Mouse (Mus musculus) heart, embryonic 15.5 days (tissue): ENCODE data around the gene Rnf40. TPM values are rescaled to one million over a fixed set of nuclear protein-coding genes. Genes with fewer than 3 reads are reported as not detected.

Experiments
- ATAC-seq: fragments of 200-750 bp; cut with Nextera tagmentation; replicated peaks from 2 replicates; pipeline ENCODE4 v1.8.0; 2017; ENCODE audit warnings: low read depth, moderate TSS enrichment; ENCODE audit not compliant: insufficient number of reproducible peaks, insufficient read depth, low FRiP score
- H3K27ac ChIP-seq: fragments of 300-500 bp; sonication (generic); 2 replicates; pipeline ENCODE4 v1.5.1; 2015; ENCODE audit warnings: mild to moderate bottlenecking, inconsistent platforms
- H3K27me3 ChIP-seq: fragments of 300-500 bp; sonication (generic); 2 replicates; pipeline ENCODE4 v1.6.1; 2015; ENCODE audit warnings: inconsistent platforms
- H3K36me3 ChIP-seq: fragments of 300-500 bp; sonication (generic); 2 replicates; pipeline ENCODE4 v1.6.1; 2015; ENCODE audit warnings: mild to moderate bottlenecking, inconsistent platforms
- H3K4me1 ChIP-seq: fragments of 300-500 bp; sonication (generic); replicated peaks from 2 replicates; pipeline ENCODE4 v1.6.1; 2015; ENCODE audit warnings: inconsistent platforms
- H3K4me2 ChIP-seq: fragments of 300-500 bp; sonication (generic); 2 replicates; pipeline ENCODE4 v1.6.1; 2015; ENCODE audit warnings: inconsistent platforms, mild to moderate bottlenecking, moderate library complexity
- H3K4me3 ChIP-seq: fragments of 300-500 bp; sonication (generic); 2 replicates; pipeline ENCODE4 v1.5.1; 2015; ENCODE audit warnings: mild to moderate bottlenecking, inconsistent platforms
- H3K9ac ChIP-seq: fragments of 300-500 bp; sonication (generic); 2 replicates; pipeline ENCODE4 v1.6.1; 2015; ENCODE audit warnings: mild to moderate bottlenecking, inconsistent platforms
- H3K9me3 ChIP-seq: fragments of 300-500 bp; sonication (generic); replicated peaks from 2 replicates; pipeline ENCODE4 v1.6.1; 2016; ENCODE audit warnings: inconsistent platforms
- WGBS: fragments of 180-500 bp; shearing (Covaris S2); methylation state at CpG from one replicate; pipeline ENCODE4 v1.1.7; 2015; ENCODE audit warnings: mixed read lengths; 5-methylcytosine and 5-hydroxymethylcytosine counted together
- polyA plus RNA-seq: library from polyadenylated mRNA; unstranded; fragments of >200 nt; fragmentation: Nextera tagmentation; extraction: Ambion mirVana; gene quantifications from 2 replicates; pipeline ENCODE4 v1.2.1, GENCODE M21; 2015

The Rnf40 gene
- polyA plus RNA-seq, 1 experiment from 2014 or later: 27.9 TPM

DNA sequence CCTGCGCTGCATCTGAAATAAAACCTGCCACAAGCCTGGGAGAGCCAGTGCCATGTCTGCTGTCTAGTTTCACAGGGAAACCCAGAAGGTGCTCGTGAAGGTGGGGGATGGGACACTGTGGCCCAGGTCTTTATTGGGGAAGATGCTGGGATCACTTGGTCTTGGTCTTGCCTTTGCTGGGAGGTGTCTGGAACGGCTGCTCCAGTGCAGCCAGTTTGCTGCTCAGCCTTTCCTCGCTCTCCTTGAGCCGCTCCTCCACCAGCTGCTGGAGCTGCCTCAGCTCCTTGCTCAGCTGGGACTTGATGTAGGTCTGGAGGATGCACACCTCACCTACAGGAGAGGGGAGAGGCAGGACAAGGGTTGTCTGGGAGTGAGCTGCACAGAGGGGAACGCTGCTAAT is 5.3 kb upstream of the Rnf40 start:
- ATAC-seq: no peak
- peaks cover 60% of the 10 kb centered on the region for H3K36me3 ChIP-seq
- H3K4me1 ChIP-seq: peaks cover 10% of the 10 kb centered on the region

DNA sequence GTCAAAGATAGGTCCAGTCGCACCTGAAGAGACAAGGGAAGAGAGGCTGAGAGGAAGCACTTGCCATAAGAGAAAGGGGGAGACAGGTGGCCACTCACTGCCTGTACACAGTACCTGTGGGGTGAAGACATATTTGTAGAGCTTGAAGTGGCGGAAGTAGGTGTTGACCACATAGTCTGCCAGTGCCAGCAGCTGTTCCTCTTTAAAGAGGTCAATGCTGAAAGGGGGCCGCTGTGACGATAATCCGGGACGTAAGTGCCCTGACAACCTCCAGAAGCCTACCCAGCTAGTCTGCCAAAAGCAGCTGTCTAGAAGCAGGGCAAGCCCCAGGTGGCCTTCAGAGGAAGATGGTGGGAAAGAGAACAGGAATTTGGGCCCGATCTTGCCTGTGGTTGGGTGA is 3.5 kb upstream of the Rnf40 start:
- 81% methylated on average over 7 of the region's 7 CpGs for WGBS
- no peak for ATAC-seq

More for the DNA sequence above, 5.3 kb upstream of the Rnf40 start:
- Histone ChIP-seq H3K9me3 (no peaks in the 10 kb centered on the region), H3K4me2 (no peak overlapping the region), H3K27me3 (no peaks in the 10 kb centered on the region), H3K4me3 (no peak overlapping the region), H3K27ac (no peak overlapping the region), H3K9ac (no peak overlapping the region)
- 89% methylated on average over 6 of the region's 6 CpGs for WGBS

DNA sequence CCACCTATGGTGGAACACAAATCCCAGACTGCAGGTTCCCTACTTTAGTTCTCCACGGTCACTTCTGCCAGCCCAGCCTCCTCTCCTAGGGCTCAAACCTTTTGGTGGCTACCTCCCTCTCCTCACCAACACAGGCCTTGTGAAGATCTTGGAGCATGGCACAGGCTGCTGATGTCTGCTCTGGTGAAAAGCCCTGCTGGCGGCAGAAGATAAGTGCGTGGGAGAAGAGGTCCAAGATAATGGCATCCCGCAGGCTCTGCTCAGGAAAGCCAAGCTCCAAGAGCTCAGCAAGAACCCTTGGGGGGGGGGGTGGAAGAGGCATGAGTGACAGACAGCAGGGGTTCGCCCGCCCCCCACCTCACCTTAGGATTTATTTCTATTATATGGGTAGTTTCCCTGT is 2.4 kb upstream of the Rnf40 start:
- no peak overlapping the region for H3K4me2 ChIP-seq
- WGBS: 80% methylated on average over 6 of the region's 6 CpGs
- H3K36me3 ChIP-seq: peaks cover 51% of the 10 kb centered on the region
- ATAC-seq: no peak
- H3K27me3 ChIP-seq: no peaks in the 10 kb centered on the region
- no peaks in the 10 kb centered on the region for H3K9me3 ChIP-seq
- no peak overlapping the region for H3K9ac ChIP-seq
- H3K4me3 ChIP-seq: no peak overlapping the region
- H3K27ac ChIP-seq: no peak overlapping the region
- peaks cover 22% of the 10 kb centered on the region for H3K4me1 ChIP-seq

More for the DNA sequence above, 3.5 kb upstream of the Rnf40 start:
- Histone ChIP-seq H3K4me2 (no peak overlapping the region), H3K4me3 (no peak overlapping the region), H3K27ac (no peak overlapping the region), H3K36me3 (peaks cover 51% of the 10 kb centered on the region), H3K27me3 (no peaks in the 10 kb centered on the region), H3K9ac (no peak overlapping the region), H3K9me3 (no peaks in the 10 kb centered on the region), H3K4me1 (peaks cover 18% of the 10 kb centered on the region)

DNA sequence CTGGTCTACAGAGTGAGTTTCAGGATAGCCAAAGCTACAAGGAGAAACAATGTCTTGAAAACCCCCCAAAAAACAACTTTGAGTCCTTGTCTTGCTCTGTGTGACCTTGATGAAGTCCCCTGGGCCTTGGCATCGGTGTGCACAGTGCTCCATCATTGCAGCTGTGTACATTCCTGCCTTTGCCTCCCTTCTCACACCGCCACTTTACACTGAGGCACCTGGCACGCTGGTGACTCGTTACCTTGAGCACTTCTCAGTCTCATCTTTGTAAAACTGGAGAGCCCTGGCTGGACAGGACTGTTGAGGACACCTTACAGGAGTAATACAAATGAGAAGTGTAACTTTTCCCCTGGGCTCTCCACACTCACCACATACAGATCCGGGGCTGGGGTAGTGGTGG is 1.4 kb upstream of the Rnf40 start:
- no peak for ATAC-seq
- no peaks in the 10 kb centered on the region for H3K9me3 ChIP-seq
- H3K27me3 ChIP-seq: no peaks in the 10 kb centered on the region
- peaks cover 27% of the 10 kb centered on the region for H3K4me1 ChIP-seq
- H3K4me3 ChIP-seq: peak overlapping the region; percentile 81
- H3K9ac ChIP-seq: peak overlapping the region; percentile 68
- H3K4me2 ChIP-seq: peak overlapping the region; percentile 96
- peaks cover 51% of the 10 kb centered on the region for H3K36me3 ChIP-seq
- H3K27ac ChIP-seq: peak overlapping the region; percentile 86; the same call in 1 of the 2 replicates
- 65% methylated on average over 5 of the region's 5 CpGs for WGBS

DNA sequence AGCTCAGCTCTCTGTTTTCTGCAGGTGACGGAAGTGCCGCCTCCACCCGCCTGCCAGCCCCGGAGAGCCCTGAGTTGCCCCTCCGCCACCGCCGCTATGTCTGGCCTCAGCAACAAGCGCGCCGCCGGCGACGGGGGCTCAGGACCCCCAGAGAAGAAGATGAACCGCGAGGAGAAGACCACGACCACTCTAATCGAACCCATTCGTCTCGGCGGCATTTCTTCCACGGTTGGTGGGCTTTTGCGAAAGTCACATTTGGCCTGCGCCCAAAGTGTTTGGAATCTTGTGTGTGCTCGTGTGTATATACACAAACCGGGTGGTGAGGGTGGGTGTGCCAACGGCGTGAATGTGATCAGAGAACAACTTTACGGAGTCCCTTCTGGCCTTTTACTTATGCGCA is 334 bp downstream of the Rnf40 start:
- Histone ChIP-seq H3K4me2 (peak overlapping the region; percentile 96), H3K9ac (peak overlapping the region; percentile 86), H3K4me3 (peak overlapping the region; percentile 81), H3K27ac (peak overlapping the region; percentile 68), H3K36me3 (peaks cover 51% of the 10 kb centered on the region), H3K9me3 (no peaks in the 10 kb centered on the region), H3K4me1 (peaks cover 27% of the 10 kb centered on the region), H3K27me3 (no peaks in the 10 kb centered on the region)
- WGBS: 5% methylated on average over 29 of the region's 29 CpGs
- no peak; the same call in 1 of the 2 replicates for ATAC-seq

DNA sequence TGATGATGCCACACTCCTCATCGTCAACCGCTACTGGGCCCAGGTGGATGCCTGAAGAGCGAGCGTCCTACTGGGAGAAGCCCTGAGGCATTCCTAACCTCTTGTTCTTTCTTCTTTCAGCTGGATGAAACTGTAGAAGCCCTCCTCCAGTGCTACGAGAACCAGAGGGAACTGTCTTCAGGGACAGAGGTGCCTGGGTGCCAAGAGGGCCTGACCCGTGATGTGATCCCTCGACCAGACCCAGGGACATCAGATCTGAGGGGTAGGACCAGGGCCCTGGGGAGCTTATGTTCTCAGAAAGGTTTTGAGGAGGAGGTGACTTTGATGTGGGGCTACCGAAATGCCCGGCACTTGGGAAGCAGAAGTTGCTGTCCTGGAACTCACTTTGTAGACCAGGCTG is 1.1 kb downstream of the Rnf40 start:
- Histone ChIP-seq H3K27ac (no peak overlapping the region), H3K36me3 (peaks cover 51% of the 10 kb centered on the region), H3K9ac (0 out of 2 replicates have a peak overlapping the region, but pooled peaks have one; percentile 1), H3K27me3 (no peaks in the 10 kb centered on the region), H3K4me2 (peak overlapping the region; percentile 96), H3K9me3 (no peaks in the 10 kb centered on the region), H3K4me1 (peaks cover 27% of the 10 kb centered on the region), H3K4me3 (peak overlapping the region; percentile 81)
- 89% methylated on average over 9 of the region's 9 CpGs for WGBS
- ATAC-seq: no peak

DNA sequence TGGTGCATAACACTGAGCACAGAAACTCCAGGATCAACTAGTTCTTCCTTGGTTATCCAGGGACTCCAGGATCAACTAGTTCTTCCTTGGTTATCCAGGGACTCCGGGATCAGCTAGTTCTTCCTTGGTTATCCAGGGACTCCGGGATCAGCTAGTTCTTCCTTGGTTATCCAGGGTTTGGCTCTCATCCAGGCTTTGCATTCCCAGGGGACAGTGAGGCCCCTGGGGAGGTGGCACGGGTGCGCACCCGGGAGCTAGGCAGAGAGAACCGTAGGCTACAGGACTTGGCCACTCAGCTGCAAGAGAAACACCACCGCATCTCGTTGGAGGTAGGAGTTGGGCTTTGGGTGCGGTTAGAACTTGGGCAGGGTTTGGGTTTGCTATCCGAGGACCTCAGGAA is 2.5 kb downstream of the Rnf40 start:
- ATAC-seq: no peak
- 69% methylated on average over 10 of the region's 10 CpGs for WGBS
- Histone ChIP-seq H3K4me3 (no peak overlapping the region), H3K4me1 (peaks cover 27% of the 10 kb centered on the region), H3K9me3 (no peaks in the 10 kb centered on the region), H3K4me2 (no peak overlapping the region), H3K36me3 (peaks cover 65% of the 10 kb centered on the region), H3K9ac (no peak overlapping the region), H3K27ac (no peak overlapping the region), H3K27me3 (no peaks in the 10 kb centered on the region)

DNA sequence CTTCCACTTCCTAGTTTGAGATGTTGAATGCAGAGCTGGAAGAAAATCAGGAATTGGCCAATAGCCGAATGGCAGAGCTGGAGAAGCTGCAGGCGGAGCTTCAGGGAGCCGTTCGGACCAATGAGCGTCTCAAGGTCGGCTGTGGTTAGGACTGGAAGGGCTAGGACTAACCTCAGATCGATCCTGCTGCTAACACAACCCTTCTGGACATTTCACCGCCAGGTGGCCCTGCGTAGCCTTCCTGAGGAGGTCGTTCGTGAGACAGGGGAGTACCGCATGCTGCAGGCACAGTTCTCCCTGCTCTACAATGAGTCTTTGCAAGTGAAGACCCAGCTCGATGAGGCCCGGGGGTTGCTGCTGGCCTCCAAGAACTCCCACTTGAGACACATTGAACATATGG is 4.0 kb downstream of the Rnf40 start:
- H3K4me1 ChIP-seq: peaks cover 20% of the 10 kb centered on the region
- no peak overlapping the region for H3K4me3 ChIP-seq
- ATAC-seq: no peak
- H3K27me3 ChIP-seq: no peaks in the 10 kb centered on the region
- H3K27ac ChIP-seq: no peak overlapping the region
- H3K9ac ChIP-seq: no peak overlapping the region
- H3K9me3 ChIP-seq: no peaks in the 10 kb centered on the region
- H3K36me3 ChIP-seq: peaks cover 80% of the 10 kb centered on the region
- WGBS: 88% methylated on average over 14 of the region's 14 CpGs
- no peak overlapping the region for H3K4me2 ChIP-seq

DNA sequence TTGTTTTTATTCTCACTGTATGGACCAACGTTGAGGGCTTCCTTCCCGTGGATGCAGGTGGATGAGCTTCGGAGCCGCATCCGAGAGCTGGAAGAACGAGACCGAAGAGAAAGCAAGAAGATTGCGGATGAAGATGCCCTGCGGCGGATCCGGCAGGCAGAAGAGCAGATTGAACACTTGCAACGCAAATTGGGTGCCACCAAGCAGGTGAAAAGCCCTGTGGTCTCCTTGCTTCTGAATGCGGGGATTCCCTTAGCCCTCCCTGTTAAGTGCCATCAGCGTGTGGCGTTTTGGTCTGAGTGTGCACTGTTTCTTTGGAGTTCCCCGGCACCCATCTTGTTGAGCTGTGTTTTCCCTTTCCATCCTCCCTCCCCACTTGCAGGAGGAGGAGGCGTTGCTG is 8.2 kb downstream of the Rnf40 start:
- H3K27me3 ChIP-seq: no peaks in the 10 kb centered on the region
- H3K27ac ChIP-seq: no peak overlapping the region
- no peak for ATAC-seq
- H3K4me2 ChIP-seq: no peak overlapping the region
- no peak overlapping the region for H3K9ac ChIP-seq
- 93% methylated on average over 17 of the region's 17 CpGs for WGBS
- no peaks in the 10 kb centered on the region for H3K4me1 ChIP-seq
- H3K4me3 ChIP-seq: no peak overlapping the region
- peaks cover 94% of the 10 kb centered on the region for H3K36me3 ChIP-seq
- no peaks in the 10 kb centered on the region for H3K9me3 ChIP-seq

DNA sequence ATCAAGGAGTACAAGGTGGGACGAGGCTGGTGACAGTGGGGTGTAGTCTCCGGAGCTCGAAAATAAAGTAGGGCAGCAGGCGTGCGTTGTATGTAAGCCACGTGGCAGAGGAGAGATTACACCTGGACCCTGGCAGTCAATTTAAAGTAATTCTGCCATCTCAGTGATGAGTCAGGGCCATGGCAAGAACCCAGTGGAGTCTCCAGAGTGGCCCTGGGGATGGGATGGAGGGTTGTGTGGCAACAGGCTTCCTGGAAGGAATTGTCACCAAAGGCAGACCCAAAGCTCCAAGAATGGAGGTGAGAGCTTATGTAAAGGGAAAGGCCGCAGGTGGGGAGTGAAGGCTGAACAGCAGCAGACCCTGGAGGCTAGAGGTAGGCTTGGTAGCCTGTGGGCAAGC is 12.0 kb downstream of the Rnf40 start:
- H3K9me3 ChIP-seq: no peaks in the 10 kb centered on the region
- H3K4me2 ChIP-seq: no peak overlapping the region
- no peak overlapping the region for H3K4me3 ChIP-seq
- no peak overlapping the region for H3K9ac ChIP-seq
- H3K27ac ChIP-seq: no peak overlapping the region
- peaks cover 82% of the 10 kb centered on the region for H3K36me3 ChIP-seq
- no peaks in the 10 kb centered on the region for H3K4me1 ChIP-seq
- no peak for ATAC-seq
- no peaks in the 10 kb centered on the region for H3K27me3 ChIP-seq
- WGBS: 91% methylated on average over 7 of the region's 7 CpGs

DNA sequence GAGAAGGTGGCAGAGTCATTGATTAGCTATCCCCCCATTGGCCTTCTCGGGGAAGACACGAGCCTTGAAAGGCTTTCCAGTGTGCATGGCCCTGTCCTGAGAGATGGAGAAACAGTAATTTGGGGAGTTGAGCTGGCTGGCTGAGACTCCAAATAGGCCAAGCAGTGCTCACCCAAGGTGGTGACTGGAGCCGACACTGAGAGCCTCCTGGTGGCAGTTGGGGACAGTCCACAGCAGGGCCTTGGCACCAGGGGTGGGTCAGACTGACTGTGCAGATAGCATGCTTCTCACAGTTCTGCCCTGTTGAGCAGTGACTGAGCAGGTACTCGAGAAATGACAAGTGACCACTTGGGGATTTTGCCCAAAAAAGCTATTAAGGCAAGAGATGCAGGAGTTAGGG is 13.2 kb downstream of the Rnf40 start:
- no peak overlapping the region for H3K4me3 ChIP-seq
- H3K4me2 ChIP-seq: no peak overlapping the region
- H3K9me3 ChIP-seq: no peaks in the 10 kb centered on the region
- WGBS: 85% methylated on average over 4 of the region's 4 CpGs
- H3K36me3 ChIP-seq: peaks cover 71% of the 10 kb centered on the region
- ATAC-seq: no peak
- H3K4me1 ChIP-seq: no peaks in the 10 kb centered on the region
- H3K9ac ChIP-seq: no peak overlapping the region
- H3K27me3 ChIP-seq: no peaks in the 10 kb centered on the region
- no peak overlapping the region for H3K27ac ChIP-seq

DNA sequence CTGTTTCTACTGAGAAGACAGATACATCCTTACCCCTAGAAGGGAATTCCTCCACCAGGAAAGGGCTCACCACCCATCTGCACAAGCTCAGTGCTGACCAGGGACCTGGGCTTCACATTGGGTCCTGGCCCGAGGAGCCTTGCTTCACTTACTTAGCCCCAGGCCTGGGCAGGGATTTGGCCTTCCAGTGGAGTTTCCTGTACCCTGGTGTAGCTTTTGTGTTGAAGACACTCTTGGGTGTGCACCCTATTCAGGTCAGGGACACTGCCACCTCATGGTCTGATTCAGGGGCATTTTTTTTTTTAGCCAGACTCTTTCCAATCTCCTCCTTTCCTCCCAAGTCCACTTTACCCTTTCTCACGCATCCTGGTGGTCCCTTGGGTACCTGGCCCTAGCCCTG is 14.3 kb downstream of the Rnf40 start:
- 93% methylated on average over 2 of the region's 2 CpGs for WGBS
- no peak overlapping the region for H3K27ac ChIP-seq
- no peak for ATAC-seq
- no peak overlapping the region for H3K9ac ChIP-seq
- no peaks in the 10 kb centered on the region for H3K27me3 ChIP-seq
- peaks cover 69% of the 10 kb centered on the region for H3K36me3 ChIP-seq
- no peaks in the 10 kb centered on the region for H3K4me1 ChIP-seq
- H3K4me3 ChIP-seq: no peak overlapping the region
- no peaks in the 10 kb centered on the region for H3K9me3 ChIP-seq
- H3K4me2 ChIP-seq: no peak overlapping the region
